Mouse (Mus musculus) neutrophil, adult 5-6 weeks (primary cell): ENCODE data around the gene 4930404N11Rik. TPM values are rescaled to one million over a fixed set of nuclear protein-coding genes. Genes with fewer than 3 reads are reported as not detected.

Source experiments
- ATAC-seq: fragments of 151-379, 151-347 bp; 2 replicates; pipeline ENCODE4 v1.8.0; 2017; ENCODE audit warnings: mild to moderate bottlenecking, moderate TSS enrichment; ENCODE audit not compliant: insufficient number of reproducible peaks, poor library complexity, low FRiP score, severe bottlenecking; ENCODE audit errors: extremely low read depth
- total RNA-seq: library from RNA; stranded (forward); fragments of 200-1000 nt; gene quantifications from 2 replicates; pipeline ENCODE4 v1.2.3, GENCODE M21; 2017

The 4930404N11Rik gene
- total RNA-seq, 1 experiment from 2014 or later = 5.5 TPM

DNA sequence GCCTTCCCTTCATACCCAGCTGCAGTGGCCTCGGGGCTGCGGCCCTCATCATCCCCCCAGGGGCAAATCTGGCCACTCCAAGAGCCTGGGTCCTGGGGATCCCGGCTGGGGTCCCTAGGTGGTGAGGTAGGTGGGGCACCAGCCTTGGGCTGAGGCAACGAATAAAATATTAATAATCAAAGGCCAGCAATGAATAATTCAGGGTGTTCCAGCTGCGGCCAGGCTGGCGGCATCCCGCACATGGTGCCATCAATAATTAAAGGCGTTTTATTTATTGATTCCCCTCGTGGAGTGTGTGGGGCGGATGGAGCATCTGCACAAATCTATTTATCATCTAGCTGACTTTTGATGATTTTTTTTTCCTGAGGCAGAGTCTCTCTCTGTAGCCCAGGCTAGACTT lies 37.9 kb upstream of the 4930404N11Rik start:
- ATAC-seq = no peak

DNA sequence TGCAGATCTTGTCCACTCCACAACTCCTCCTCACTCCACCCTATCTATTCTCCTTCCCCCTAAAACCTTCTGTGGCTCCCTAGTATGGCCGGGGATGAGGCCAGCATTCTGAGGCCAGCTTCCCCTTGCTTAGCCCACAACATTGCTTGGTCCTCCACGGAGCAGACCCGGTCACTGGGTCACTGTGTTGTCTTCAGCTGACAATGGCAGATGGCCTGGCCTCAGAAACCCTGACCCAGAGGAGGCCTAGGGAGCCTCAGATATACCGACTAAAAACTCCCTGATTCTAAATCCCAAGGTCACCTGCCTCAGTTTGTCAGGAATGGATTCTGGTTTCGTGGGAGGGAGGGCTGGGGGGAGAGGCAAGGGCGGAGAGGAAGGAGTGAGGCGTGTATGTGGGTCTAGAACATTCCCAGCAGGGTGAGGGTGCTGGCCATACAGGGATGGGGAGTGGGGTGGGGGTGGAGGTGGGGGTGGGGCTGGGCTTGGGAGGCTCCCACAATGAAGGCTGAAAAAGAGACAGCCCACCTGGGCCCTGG lies 36.7 kb upstream of the 4930404N11Rik start:
- ATAC-seq = no peak

DNA sequence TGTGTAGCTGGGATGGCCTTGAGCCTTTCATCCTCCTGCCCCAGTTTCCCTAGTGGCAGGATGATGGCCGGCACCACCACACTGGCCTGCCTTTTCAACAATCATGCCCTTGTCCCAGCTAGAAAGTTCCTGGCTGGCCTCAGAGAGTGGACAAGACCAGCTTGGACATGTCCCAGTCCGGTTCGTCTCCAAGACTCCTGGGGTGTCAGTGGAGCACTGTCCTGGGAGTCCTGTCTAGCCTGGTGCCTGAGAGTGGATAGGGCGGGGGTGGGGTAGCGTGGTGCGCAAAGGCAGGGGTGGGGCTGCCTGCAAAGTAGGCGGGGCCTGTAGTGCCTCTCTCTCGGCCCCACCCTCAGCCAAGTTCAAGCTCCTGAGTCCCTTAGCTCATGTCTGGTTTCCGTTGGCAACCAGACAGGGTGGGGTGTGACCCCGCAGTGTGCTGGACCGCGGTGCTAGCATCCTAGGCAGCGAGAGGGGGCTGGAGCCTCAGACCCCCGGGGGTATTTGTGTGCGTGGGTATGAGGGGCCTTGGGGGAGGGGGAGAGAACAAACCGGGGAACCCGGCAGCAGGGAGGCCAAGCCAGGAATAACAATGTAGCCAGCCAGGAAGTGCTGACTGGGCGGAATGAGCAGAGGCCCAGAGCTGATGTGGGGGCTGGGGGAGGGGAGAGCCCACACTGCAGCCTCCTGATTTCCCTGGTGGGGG lies 36.1 kb upstream of the 4930404N11Rik start:
- no peak for ATAC-seq

DNA sequence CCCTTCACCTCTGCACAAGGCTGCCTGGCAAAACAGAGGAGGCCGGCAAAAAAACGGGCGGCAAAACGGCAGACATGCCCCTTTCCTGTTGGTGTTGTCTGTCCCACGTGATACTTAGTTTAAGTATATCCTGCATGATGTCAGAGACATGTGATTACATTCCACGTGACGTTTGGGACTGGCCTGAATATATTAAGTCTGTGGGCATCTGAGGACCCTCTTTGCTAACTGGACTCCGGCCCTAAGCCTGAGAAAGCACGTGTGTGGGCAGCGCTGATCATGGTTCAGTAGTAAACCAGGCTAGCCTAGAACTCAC lies 35.5 kb upstream of the 4930404N11Rik start:
- ATAC-seq = no peak

DNA sequence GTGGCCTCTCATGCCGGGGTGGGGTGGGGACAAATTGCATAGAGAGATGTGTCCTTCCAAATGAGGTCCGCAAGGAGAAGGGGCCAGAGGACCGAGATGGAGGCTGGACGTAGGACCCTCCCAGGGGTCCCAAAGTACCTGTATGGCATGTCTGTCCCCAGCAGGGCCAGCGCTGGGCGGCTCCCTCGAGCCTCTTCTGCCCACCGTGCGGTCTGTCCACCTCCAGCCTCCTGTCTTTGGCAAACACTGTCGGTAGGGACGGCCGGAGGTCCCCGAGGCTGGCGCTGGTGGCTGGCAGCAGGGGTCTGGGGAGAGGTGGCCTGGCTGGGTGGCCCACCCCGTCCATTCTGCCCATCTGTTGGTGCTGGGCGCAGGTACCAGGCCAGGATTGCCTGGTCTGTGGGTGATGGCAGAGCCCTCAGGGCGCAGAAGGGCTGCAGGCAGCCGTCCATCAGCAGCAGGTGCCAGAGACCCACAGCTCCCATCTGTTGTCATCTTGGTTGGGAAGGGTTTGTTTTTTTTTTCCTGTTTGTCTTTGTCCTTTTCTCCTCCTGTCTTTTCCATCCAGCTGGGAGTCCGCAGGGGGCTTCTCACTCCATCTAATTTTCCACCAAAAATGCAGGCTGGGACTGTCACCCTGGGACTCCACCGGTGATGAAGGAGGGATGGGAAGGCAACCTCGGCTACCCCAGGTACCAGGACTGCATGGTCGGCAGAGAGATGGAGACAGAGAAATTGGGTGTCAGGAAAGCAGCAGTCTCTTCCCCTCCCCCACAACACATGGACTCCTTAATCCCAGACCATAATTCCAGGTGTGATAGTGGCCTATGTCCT lies 35.0 kb upstream of the 4930404N11Rik start:
- ATAC-seq = no peak

DNA sequence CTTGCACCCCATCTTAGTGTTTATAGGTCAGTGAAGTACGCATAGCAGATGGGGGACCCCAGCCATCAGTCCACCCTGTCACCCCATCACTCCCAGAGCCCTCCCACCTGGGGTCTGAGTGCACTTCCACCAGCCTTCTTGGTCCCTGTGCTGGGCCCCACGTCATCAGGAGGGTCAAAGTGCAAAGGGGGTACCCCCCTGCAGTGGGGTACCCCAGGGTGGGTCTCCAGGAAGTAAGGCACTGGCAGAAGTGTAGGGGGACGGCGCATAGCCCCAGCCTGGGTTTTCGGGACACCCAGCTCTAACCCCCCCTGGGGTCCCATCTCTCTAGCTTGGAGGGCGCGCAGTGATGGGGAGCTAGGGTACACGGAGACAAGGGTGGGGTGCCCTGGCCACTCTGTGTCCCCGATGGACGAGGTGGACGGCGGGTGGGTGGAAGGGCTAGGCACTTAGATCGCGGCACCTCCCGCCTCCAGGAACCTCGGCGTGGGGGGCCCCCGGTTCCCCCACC lies 34.2 kb upstream of the 4930404N11Rik start:
- no peak for ATAC-seq

DNA sequence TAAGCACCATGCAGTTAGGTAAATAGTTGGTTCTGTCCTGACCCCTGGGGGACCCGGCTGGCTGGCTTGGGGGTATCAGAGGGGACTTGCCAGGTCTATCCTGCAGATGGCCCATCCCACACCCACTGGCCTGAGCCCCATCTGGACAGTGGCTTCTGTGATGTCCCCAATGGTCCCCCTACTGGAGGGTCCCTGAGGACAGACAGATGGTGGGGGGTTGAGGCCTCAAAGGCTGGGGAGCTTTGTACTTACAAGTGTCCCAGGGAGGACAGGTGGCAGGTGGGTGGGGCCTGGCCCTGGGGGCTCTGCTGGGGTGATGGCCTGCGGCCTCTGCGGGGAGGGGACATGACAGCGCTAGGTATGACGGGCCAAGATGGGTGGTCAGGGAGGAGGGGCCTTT lies 33.7 kb upstream of the 4930404N11Rik start:
- ATAC-seq = no peak

DNA sequence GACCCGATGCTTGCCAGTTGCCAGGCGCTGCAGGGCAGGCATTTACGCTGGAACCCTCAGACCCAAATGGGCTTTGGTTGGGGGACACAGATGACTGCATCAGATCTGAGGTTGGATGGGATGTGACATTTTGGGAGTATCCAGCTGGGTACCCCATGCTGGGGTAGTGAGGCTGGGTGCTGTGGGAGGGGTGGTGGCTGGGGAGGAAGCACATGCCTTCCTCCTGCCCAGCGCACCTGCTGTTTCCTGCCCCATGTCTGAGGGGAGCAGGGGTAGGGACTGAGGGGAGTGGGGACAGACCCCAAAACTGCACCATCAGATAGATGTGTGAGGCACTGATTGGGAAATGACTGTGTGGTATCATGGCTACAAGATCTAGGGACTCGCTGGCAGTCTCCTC lies 31.1 kb upstream of the 4930404N11Rik start:
- no peak for ATAC-seq

DNA sequence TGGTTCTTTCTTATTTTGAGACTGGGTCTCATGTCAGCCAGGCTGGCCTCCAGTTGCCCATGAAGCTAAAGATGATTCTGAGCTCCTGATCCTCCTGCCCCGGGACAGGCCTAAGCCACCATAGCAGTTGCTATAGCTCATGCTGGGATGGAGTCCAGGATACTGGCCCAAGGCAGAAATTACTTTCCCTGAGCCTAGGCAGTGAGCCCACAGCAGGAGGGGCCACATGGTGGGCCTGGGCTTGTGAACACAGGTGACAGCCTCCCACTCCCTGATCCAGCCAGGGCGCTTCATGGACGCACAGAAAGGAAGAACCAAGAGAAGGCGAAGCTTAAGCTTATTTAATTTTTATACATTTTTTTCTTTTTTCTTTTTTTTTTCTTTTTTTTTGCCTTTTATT lies 30.2 kb upstream of the 4930404N11Rik start:
- ATAC-seq = no peak

DNA sequence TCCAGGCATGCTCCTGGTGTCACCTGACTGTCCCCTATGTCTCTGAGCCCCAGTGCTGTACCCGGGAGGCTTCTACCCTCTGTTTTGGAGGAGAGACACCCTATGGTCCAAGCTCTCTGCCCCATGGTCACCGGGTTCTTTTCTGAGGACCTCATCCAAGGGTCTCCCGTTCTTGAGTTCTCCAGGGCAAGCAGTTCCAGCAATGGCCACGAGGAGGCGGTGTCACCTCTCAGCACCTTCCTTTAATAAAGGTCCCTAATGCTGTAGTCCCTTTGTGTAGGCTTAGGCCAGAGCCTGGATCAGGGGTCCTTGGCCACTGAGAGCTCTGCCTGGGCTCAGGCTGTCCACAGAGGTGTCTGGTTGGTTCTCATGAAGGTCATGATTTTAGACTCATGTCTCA lies 29.5 kb upstream of the 4930404N11Rik start:
- ATAC-seq = peak; percentile 49

DNA sequence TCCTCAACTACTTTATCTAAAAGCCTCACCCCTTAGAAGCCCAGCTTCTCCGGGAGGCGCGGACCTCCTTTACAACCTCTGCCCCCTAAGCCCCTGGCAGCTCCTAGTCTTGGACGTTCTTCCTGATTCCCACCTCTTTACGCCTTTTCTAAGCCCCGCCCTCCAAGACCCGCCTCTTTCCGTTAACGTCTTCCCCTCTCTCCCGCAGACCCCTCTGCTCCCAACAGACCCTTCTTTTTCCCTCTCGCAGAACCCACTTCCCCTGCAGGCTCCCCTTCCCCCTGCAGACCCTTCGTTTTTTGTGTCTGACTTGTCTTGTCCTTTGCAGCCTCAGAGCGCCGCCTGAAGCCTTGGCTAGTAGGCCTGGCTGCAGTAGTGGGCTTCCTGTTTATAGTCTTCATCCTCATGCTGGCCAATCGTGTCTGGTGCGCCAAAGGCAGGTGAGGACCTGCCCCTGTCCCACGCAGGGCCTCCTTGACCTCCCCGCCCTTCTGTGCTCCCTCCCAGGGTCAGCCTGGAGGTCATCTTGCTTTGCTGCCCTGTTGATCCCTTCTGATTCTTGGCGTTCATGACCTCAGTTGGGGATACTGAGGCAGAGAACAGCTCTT lies 27.9 kb upstream of the 4930404N11Rik start:
- ATAC-seq = no peak

DNA sequence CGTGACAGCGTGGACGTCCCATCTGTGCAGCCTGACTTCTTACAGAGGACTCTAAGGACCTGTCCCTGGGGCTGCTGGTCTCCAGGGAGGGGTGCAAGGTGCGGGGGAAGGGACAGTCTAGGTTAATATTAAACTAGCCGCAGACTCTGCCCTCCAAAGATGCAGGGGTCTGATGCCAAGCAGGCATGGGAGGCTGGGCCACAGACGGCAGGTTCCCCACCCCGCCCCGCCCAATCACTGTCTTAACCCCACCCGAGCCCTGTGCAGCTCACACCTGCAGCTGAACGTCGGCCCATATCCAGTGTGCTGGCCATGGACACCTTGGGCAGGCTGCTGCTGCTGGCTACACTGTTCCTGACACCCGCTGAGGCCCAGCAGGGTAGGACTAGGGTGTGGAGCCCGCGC lies 27.2 kb upstream of the 4930404N11Rik start, which contains the start of gene Smim24:
Gene Smim24 (plus strand): TSS at position 271 of the 405 bp plus-strand sequence.
- no peak for ATAC-seq

DNA sequence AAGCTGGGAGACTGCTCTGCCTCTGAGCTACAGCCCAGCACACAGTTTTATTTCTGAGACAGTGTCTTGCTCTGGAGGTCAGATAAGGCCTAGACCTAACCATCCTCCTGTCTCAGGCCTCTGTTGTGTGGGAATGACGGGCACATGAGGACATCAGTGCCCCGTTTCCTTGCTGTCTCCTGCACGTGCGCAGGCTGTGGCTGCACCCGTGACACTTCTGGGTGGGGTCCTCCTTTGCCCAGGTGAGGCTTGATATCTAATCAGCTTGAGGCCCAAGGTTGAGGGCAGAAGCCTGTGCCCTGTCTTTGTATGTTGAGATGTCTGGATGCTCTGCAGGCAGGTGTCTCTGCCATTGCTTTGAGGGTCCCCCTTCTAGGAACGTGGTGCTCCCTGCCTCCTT lies 26.7 kb upstream of the 4930404N11Rik start:
- ATAC-seq = no peak

DNA sequence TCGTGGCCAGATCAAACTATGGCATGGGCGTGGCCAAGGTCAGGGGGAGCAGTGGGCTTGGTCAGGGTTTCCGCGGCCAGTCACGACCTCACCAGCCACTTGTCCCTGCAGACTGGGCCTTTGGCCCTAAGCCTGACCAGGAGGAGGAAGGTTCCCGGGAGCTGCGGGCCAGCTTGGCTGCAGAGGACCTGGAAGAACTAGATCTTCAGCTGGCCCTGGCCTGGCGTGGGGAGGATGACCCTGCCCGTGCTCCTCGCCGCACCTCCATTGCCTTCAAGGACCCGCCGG lies 25.0 kb upstream of the 4930404N11Rik start:
- no peak for ATAC-seq

DNA sequence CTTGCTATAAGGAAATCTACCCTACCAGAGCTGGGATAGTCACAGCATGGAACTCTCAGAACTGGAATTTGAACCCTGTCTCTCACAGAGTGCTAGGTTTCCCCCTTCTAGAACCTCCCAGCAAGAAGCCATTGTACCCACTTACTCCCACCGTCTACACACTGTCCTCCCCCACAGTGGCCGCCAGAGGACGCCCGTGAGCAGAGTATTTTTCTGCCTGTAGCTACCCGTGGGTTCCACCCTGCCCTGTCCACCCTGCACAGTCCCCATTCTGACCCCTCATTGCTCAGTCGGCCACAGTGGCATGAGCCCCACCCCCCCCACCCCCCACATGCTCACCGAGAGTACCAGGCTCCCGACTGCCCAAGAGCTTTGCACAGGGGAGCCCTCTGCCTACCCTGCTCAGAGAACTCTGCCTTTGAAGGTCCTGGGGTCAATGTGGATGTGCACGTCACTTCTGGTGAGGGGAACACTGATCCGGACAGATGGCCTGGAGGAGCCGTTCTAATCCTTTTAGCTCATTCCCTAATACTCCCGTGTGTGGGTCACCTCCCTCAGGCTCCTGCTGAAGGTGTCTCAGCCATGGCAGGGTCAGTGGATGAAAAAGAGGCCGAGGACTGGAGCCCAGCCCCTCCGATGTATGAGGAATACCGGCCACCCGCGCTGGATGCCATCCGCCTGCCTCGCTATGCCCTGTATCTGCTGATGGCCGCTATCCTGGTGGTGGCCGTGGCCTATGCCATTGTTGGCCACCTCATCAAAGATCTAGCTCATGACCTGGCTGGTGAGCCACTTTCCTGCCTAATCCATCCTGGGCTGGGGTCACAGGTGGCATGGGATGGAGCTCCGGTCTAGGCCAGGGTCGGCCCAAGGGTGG lies 24.4 kb upstream of the 4930404N11Rik start:
- ATAC-seq = peak; percentile 70

DNA sequence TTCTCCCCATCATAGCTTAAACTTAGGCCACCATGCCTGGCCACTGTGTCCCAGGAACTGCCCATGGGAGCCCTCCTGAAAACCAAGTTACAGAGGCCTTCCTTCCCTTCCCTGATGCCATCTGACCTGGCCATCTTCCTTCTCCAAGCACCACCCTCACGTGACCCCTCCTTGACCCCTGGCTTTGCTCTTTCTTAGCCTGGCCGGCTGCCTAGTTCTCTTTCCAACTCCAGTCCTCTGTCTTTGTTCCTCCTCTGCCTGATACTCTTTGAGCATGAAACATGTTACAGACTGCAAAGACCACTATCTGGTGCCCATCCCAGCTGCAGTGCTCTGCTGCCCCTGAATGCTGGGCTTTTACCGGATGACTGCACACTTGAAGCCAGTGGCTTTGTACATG lies 23.8 kb upstream of the 4930404N11Rik start:
- no peak for ATAC-seq

DNA sequence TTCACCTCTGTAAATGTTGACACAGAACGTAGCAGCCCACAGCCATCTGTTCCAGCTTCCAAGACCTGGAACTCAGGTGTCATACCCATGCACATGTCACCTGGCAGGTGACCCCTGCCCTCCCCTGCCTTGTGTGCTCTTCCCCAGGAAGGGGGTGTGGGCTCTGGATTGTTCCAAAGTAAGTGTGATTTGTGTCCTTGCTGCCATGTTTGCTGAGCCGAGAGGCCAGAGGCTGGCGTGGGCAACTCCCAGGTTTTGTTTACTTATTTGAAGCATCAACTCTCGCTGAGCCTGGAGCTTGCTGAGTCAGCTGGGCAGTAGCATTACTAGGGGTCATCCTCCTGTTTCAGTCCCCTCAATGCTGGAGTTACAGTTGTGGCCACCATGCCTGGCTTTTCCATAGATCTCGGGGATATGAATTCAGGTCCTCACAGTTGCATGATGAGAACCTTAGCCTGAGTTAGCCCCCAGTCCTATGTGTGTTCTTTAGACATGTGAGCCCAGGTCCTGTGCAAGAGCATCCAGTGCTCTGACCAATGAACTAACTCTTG lies 23.0 kb upstream of the 4930404N11Rik start, which contains the start of gene Gm48552:
Gene Gm48552 (plus strand): TSS at position 501 of the 551 bp plus-strand sequence.
- ATAC-seq = no peak

DNA sequence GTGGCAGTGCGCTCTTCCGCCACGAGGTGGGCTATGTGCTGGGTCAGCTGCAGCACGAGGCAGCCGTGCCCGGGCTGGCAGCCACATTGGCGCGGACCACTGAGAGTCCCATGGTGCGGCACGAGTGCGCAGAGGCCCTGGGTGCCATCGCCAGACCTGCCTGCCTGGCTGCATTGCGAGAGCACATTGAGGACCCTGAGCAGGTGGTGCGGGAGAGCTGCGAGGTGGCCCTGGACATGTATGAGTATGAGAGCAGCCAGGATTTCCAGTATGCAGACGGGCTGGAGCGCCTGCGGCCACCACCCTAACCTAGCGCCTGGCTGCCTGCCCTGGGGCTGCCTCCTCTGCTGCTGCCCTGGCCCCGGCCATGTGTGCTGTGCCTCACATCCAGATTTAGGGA lies 22.1 kb upstream of the 4930404N11Rik start:
- no peak for ATAC-seq
